Mouse (Mus musculus): ENCODE results near the gene Lyl1.

The Lyl1 gene

DNA sequence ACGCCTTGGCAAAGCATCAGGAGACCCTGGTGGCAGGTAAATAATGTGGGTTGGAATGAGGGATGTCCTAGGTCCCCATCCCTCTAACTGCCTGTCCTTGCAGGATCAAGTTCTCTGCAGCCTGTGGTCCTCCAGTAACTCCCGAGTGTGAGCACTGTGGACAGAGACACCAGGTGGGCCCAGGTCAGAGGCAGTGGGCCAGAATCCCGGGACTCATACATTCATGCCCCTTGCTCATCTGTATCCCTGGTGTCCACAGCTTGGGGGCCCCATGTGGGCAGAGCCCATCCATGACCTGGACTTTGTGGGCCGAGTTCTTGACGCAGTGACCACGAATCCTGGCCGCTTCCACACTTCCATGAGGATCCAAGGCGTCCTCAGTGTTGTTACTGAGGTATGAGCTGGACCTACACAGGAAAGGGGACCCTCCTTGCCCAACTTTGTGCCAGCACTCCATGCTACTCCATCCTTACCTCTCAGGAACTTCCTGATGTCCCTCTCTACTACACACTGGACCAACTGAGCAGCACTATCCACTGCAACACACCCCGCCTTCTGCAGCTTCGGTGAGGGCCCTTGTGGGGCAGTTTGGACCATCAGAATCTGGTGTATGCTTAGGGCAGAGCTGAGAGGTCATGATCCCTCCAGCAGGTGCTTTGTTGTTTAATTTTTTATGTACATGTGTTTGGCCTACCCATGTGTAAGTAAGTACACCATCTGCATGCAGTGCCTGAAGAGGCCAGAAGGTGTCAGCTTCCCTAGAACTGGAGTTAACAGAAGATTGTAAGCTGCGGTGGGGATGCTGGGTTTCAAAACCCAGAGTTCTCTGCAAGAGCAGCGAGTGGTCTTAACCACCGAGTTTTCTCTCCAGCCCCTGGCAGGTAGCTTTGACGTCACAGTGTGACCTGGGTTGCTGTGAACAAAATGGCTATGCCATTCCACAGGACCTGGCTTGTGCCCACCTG, 3.8 kb upstream of the Lyl1 start:
- no peaks in the 10 kb centered on the region for H3K9me3 ChIP-seq (ENCODE audit: low read length)
- peaks cover 13% of the 10 kb centered on the region for H3K27me3 ChIP-seq (ENCODE audit: insufficient read depth, low read length)
- peak; percentile 48 for TF ChIP-seq CTCF (conservative IDR thresholded peaks at IDR 0.05; ENCODE audit: low read length)
- no peak for TF ChIP-seq POU5F1 (IDR thresholded peaks at IDR 0.05; ENCODE audit: borderline replicate concordance, low read length)
- TF ChIP-seq NANOG (IDR thresholded peaks at IDR 0.05; ENCODE audit: borderline replicate concordance, low read length), result no peak
- H3K36me3 ChIP-seq (ENCODE audit: insufficient read depth, low read length), result peaks cover 79% of the 10 kb centered on the region
- H3K4me3 ChIP-seq (replicated peaks; ENCODE audit: low read length), result no peak overlapping the region
- H3K4me1 ChIP-seq (replicated peaks; ENCODE audit: low read depth, low read length), result peaks cover 74% of the 10 kb centered on the region

GRCm38 (mm10) chr8:84698288-84698687, 3.0 kb upstream of the Lyl1 start:
- Histone ChIP-seq H3K36me3 (ENCODE audit: insufficient read depth, low read length) (peaks cover 71% of the 10 kb centered on the region), H3K9me3 (ENCODE audit: low read length) (no peaks in the 10 kb centered on the region), H3K27me3 (ENCODE audit: insufficient read depth, low read length) (peaks cover 21% of the 10 kb centered on the region), H3K4me3 (replicated peaks; ENCODE audit: low read length) (no peak overlapping the region), H3K4me1 (replicated peaks; ENCODE audit: low read depth, low read length) (peaks cover 70% of the 10 kb centered on the region)
- no peak for TF ChIP-seq POU5F1 (IDR thresholded peaks at IDR 0.05; ENCODE audit: borderline replicate concordance, low read length)
- no peak for TF ChIP-seq NANOG (IDR thresholded peaks at IDR 0.05; ENCODE audit: borderline replicate concordance, low read length)
- TF ChIP-seq CTCF (conservative IDR thresholded peaks at IDR 0.05; ENCODE audit: low read length), result no peak

DNA sequence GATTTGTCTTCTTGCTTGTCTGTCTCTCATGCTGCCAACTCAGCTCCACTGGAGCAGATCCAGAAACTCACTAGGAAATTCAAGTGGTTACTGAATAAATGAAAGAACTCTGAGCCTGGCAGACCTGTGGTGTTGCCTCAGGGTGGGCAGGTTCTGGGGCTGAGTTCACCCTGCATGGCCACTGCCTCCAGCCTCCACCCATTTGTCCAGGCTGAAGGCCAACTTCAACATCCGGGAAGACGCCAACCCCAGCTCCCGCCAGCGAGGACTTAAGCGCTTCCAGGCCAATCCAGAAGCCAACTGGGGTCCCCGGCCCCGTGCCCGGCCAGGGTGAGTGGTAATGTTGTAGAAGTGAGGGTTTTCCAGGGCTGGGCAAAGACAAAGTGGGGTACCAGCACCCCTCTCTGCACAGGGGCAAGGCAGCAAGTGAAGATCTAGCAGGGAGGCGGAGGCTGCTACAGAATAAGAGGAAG, 2.3 kb upstream of the Lyl1 start:
- H3K4me3 ChIP-seq (replicated peaks; ENCODE audit: low read length), result no peak overlapping the region
- peaks cover 27% of the 10 kb centered on the region for H3K27me3 ChIP-seq (ENCODE audit: insufficient read depth, low read length)
- TF ChIP-seq CTCF (conservative IDR thresholded peaks at IDR 0.05; ENCODE audit: low read length) (no peak), NANOG (IDR thresholded peaks at IDR 0.05; ENCODE audit: borderline replicate concordance, low read length) (no peak), POU5F1 (IDR thresholded peaks at IDR 0.05; ENCODE audit: borderline replicate concordance, low read length) (no peak)
- peaks cover 64% of the 10 kb centered on the region for H3K36me3 ChIP-seq (ENCODE audit: insufficient read depth, low read length)
- peaks cover 71% of the 10 kb centered on the region for H3K4me1 ChIP-seq (replicated peaks; ENCODE audit: low read depth, low read length)
- H3K9me3 ChIP-seq (ENCODE audit: low read length), result no peaks in the 10 kb centered on the region

GRCm38 (mm10) chr8:84699861-84700322, 1.4 kb upstream of the Lyl1 start:
- Histone ChIP-seq H3K27me3 (ENCODE audit: insufficient read depth, low read length) (peaks cover 37% of the 10 kb centered on the region), H3K4me3 (replicated peaks; ENCODE audit: low read length) (no peak overlapping the region), H3K4me1 (replicated peaks; ENCODE audit: low read depth, low read length) (peaks cover 70% of the 10 kb centered on the region), H3K36me3 (ENCODE audit: insufficient read depth, low read length) (peaks cover 55% of the 10 kb centered on the region), H3K9me3 (ENCODE audit: low read length) (no peaks in the 10 kb centered on the region)
- peak; percentile 80 for TF ChIP-seq CTCF (conservative IDR thresholded peaks at IDR 0.05; ENCODE audit: low read length)
- no peak for TF ChIP-seq NANOG (IDR thresholded peaks at IDR 0.05; ENCODE audit: borderline replicate concordance, low read length)

DNA sequence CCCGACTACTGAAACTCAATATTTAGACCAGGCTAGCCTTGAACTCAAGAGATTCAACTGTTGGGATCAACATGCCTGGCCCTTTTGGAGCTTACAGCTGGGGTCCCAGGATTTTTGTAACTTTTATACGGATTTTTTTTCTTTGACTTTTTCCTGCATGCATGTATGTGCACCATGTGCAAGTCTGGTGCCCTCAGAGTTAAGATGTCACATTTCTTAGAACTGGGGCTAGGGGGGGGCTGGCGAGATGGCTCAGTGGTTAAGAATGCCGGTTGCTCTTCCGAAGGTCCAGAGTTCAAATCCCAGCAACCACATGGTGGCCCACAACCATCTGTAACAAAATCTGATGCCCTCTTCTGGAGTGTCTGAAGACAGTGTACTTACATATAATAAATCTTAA, 731 bp upstream of the Lyl1 start:
- TF ChIP-seq NANOG (IDR thresholded peaks at IDR 0.05; ENCODE audit: borderline replicate concordance, low read length), result no peak
- no peaks in the 10 kb centered on the region for H3K9me3 ChIP-seq (ENCODE audit: low read length)
- peaks cover 43% of the 10 kb centered on the region for H3K27me3 ChIP-seq (ENCODE audit: insufficient read depth, low read length)
- H3K4me1 ChIP-seq (replicated peaks; ENCODE audit: low read depth, low read length), result peaks cover 70% of the 10 kb centered on the region
- peaks cover 48% of the 10 kb centered on the region for H3K36me3 ChIP-seq (ENCODE audit: insufficient read depth, low read length)
- no peak overlapping the region for H3K4me3 ChIP-seq (replicated peaks; ENCODE audit: low read length)

DNA sequence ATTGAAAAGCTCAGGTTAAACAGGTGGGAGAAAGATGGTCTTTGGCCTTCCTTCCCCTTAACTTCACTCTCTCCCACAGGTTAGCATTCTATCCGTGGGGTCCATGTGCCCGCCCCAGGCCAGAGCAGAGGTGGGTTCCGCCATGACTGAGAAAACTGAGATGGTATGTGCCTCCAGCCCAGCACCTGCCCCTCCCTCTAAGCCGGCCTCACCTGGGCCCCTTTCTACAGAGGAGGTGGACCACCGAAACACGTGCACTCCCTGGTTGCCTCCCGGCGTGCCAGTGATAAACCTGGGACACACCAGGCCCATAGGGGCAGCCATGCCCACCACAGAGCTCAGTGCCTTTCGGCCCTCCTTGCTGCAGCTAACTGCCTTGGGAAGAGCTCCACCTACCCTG, 1.3 kb downstream of the Lyl1 start:
- no peak for TF ChIP-seq CTCF (conservative IDR thresholded peaks at IDR 0.05; ENCODE audit: low read length)
- no peak for TF ChIP-seq NANOG (IDR thresholded peaks at IDR 0.05; ENCODE audit: borderline replicate concordance, low read length)
- no peak for TF ChIP-seq POU5F1 (IDR thresholded peaks at IDR 0.05; ENCODE audit: borderline replicate concordance, low read length)
- Histone ChIP-seq H3K27me3 (ENCODE audit: insufficient read depth, low read length) (peaks cover 62% of the 10 kb centered on the region), H3K36me3 (ENCODE audit: insufficient read depth, low read length) (peaks cover 28% of the 10 kb centered on the region), H3K4me1 (replicated peaks; ENCODE audit: low read depth, low read length) (peaks cover 67% of the 10 kb centered on the region), H3K9me3 (ENCODE audit: low read length) (no peaks in the 10 kb centered on the region), H3K4me3 (replicated peaks; ENCODE audit: low read length) (no peak overlapping the region)

DNA sequence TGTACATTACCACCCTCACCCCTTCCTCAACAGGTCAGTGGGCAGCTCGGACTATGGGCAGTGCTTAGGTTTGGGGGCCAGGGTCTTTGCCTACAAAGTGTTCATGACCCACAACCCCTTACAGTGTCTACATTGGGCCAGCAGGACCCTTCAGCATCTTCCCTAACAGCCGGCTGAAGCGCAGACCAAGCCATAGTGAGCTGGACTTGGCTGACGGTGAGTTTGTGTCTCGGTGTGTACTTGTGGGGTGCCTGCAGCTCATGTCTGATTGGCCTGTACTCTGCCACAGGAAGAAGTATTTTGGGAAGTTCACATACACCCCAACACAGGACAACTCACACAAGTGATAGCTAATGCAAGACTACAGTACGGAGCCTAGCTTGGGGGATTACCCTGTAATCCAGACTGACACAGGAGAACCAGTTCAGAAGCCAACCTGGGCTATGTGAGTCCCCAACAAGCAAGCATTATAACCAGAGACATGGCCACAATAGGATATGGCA, 1.8 kb downstream of the Lyl1 start:
- H3K4me1 ChIP-seq (replicated peaks; ENCODE audit: low read depth, low read length), result peaks cover 69% of the 10 kb centered on the region
- no peak overlapping the region for H3K4me3 ChIP-seq (replicated peaks; ENCODE audit: low read length)
- peaks cover 23% of the 10 kb centered on the region for H3K36me3 ChIP-seq (ENCODE audit: insufficient read depth, low read length)
- H3K9me3 ChIP-seq (ENCODE audit: low read length), result no peaks in the 10 kb centered on the region
- peaks cover 67% of the 10 kb centered on the region for H3K27me3 ChIP-seq (ENCODE audit: insufficient read depth, low read length)
- no peak for TF ChIP-seq NANOG (IDR thresholded peaks at IDR 0.05; ENCODE audit: borderline replicate concordance, low read length)
- TF ChIP-seq POU5F1 (IDR thresholded peaks at IDR 0.05; ENCODE audit: borderline replicate concordance, low read length), result no peak

- peaks cover 17% of the 10 kb centered on the region for H3K36me3 ChIP-seq (ENCODE audit: insufficient read depth, low read length)
- H3K9me3 ChIP-seq (ENCODE audit: low read length), result no peaks in the 10 kb centered on the region
- peaks cover 71% of the 10 kb centered on the region for H3K4me1 ChIP-seq (replicated peaks; ENCODE audit: low read depth, low read length)
- H3K27me3 ChIP-seq (ENCODE audit: insufficient read depth, low read length), result peaks cover 72% of the 10 kb centered on the region
- TF ChIP-seq CTCF (conservative IDR thresholded peaks at IDR 0.05; ENCODE audit: low read length) (no peak), NANOG (IDR thresholded peaks at IDR 0.05; ENCODE audit: borderline replicate concordance, low read length) (no peak), POU5F1 (IDR thresholded peaks at IDR 0.05; ENCODE audit: borderline replicate concordance, low read length) (no peak)
- peak overlapping the region; percentile 72 for H3K4me3 ChIP-seq (replicated peaks; ENCODE audit: low read length)
Observed at GRCm38 (mm10) chr8:84703466-84704249, 2.4 kb downstream of the Lyl1 start.

Measured in E14TG2a.4 (cell line).